Mouse (Mus musculus): Measurements from ENCODE around the gene Rad1. TPM values are rescaled to one million over a fixed set of nuclear protein-coding genes. Genes with fewer than 3 reads are reported as not detected.
A peak's percentile ranks its signal among the peaks of the same experiment; 100 is the strongest.
"Not testable (repeated sequence)": the region's sequence is repeated elsewhere in the genome, so short reads cannot be mapped to it uniquely, and the experiment has no call there.

Rad1 gene
- polyA plus RNA-seq (2012; rRNA removed): 6.1 and 7.9 TPM in 2 replicates

GRCm38 (mm10) chr15:10485484-10486364 lies at the start of gene Rad1, which contains the start of gene Brix1:
Rad1 (plus strand) TSS chr15:10486018.
Brix1 (minus strand) TSS chr15:10485947.
- DNase-seq (ENCODE audit: low read depth): peak; percentile 59

GRCm38 (mm10) chr15:10436893-10437292 lies 48.9 kb upstream of the Rad1 start:
- DNase-seq (ENCODE audit: low read depth): no peak

GRCm38 (mm10) chr15:10439963-10440362 lies 45.9 kb upstream of the Rad1 start:
- DNase-seq (ENCODE audit: low read depth): no peak

- no peak for DNase-seq (ENCODE audit: low read depth)
These were observed 44.3 kb upstream of the Rad1 start for GRCm38 (mm10) chr15:10441493-10441892.

- no peak for DNase-seq (ENCODE audit: low read depth)
These were observed 43.5 kb upstream of the Rad1 start for GRCm38 (mm10) chr15:10442275-10442674.

- no peak for DNase-seq (ENCODE audit: low read depth)
These were observed 38.7 kb upstream of the Rad1 start for GRCm38 (mm10) chr15:10447102-10447501.

GRCm38 (mm10) chr15:10460986-10461385 lies 24.8 kb upstream of the Rad1 start:
- DNase-seq (ENCODE audit: low read depth): no peak

GRCm38 (mm10) chr15:10463555-10463954 lies 22.3 kb upstream of the Rad1 start:
- no peak for DNase-seq (ENCODE audit: low read depth)

GRCm38 (mm10) chr15:10464678-10465077 lies 21.1 kb upstream of the Rad1 start:
- no peak for DNase-seq (ENCODE audit: low read depth)

- DNase-seq (ENCODE audit: low read depth): no peak
These were observed 17.1 kb upstream of the Rad1 start for GRCm38 (mm10) chr15:10468761-10469160.

GRCm38 (mm10) chr15:10469641-10470150 lies 16.1 kb upstream of the Rad1 start:
- DNase-seq (ENCODE audit: low read depth): no peak

- no peak for DNase-seq (ENCODE audit: low read depth)
These were observed 15.5 kb upstream of the Rad1 start, which contains the start of gene Dnajc21 for GRCm38 (mm10) chr15:10470151-10470831. Dnajc21 (minus strand) TSS chr15:10470516.

- DNase-seq (ENCODE audit: low read depth): no peak
These were observed 14.9 kb upstream of the Rad1 start for GRCm38 (mm10) chr15:10470941-10471340.

- no peak for DNase-seq (ENCODE audit: low read depth)
These were observed 584 bp downstream of the Rad1 start for GRCm38 (mm10) chr15:10486365-10486839.

- no peak for DNase-seq (ENCODE audit: low read depth)
These were observed 1.4 kb downstream of the Rad1 start for GRCm38 (mm10) chr15:10487246-10487645.

- no peak for DNase-seq (ENCODE audit: low read depth)
These were observed 4.3 kb downstream of the Rad1 start for GRCm38 (mm10) chr15:10490101-10490500.

GRCm38 (mm10) chr15:10495944-10496343 lies 10.1 kb downstream of the Rad1 start:
- no peak for DNase-seq (ENCODE audit: low read depth)

GRCm38 (mm10) chr15:10496696-10497095 lies 10.9 kb downstream of the Rad1 start:
- not testable (repeated sequence) for DNase-seq (ENCODE audit: low read depth)

GRCm38 (mm10) chr15:10499593-10499992 lies 13.8 kb downstream of the Rad1 start:
- DNase-seq (ENCODE audit: low read depth): no peak

- no peak for DNase-seq (ENCODE audit: low read depth)
These were observed 14.2 kb downstream of the Rad1 start for GRCm38 (mm10) chr15:10500035-10500434.

- DNase-seq (ENCODE audit: low read depth): no peak
These were observed 15.3 kb downstream of the Rad1 start for GRCm38 (mm10) chr15:10500838-10501719.
